Mouse (Mus musculus) liver, embryonic 14 days (tissue): Measurements from ENCODE around the gene Clec4b2. TPM values are rescaled to one million over a fixed set of nuclear protein-coding genes. Genes with fewer than 3 reads are reported as not detected.

ENCODE experiments used
- polyA plus RNA-seq: library from polyadenylated mRNA; depleted of rRNA; stranded (reverse); fragments of >200 nt; gene quantifications from 2 replicates; pipeline ENCODE4 v1.2.3, GENCODE M21; 2012; rRNA removed

Gene Clec4b2
- polyA plus RNA-seq: 0.09 and 0.12 TPM in 2 replicates

GRCm38 (mm10) chr6:123172593-123172992 is at the start of gene Clec4b2:
Clec4b2 (plus strand) TSS chr6:123172893.

DNA sequence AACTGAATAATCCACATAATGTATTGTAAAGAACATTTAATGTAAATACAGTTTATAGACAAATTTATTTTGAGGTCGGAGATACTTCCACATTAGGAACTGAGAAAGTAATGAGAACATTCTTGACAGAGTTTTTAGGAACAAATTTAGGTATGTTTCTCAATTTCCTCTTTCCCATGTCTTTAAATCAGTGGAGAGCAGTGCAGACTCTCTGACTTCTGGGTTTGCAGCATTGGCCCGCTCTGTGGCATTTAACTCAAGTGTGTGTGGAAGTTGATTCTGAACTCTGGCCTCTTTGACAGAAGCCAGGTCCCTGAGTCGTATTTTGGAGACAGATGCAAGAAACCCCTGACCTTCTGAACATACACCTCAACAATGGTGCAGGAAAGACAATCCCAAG is 57.0 kb downstream of the Clec4b2 start, which contains the start of gene Clec4n:
TSS of gene Clec4n (plus strand) at position 200 of the 400 bp plus-strand sequence.

Other genes starting within 250 kb of the Clec4b2 start
- gene Clec4a3, start 220.4 kb upstream of the Clec4b2 start, polyA plus RNA-seq: 0.79 and 1.5 TPM in 2 replicates
- not detected in 2 replicates for gene Clec4a4, start 182.5 kb upstream of the Clec4b2 start, polyA plus RNA-seq
- 0.07 TPM in 1 of 2 replicates, not detected in the other for gene Clec4b1, start 122.9 kb upstream of the Clec4b2 start, polyA plus RNA-seq
- gene Clec4a2, start 66.5 kb upstream of the Clec4b2 start, polyA plus RNA-seq: 2.6 and 4.5 TPM in 2 replicates
- gene Clec4n, start 57.0 kb downstream of the Clec4b2 start, polyA plus RNA-seq: 5.4 and 7.8 TPM in 2 replicates
- gene Clec4d, start 89.2 kb downstream of the Clec4b2 start, polyA plus RNA-seq: 0.44 and 0.51 TPM in 2 replicates
- gene Clec4e, start 117.0 kb downstream of the Clec4b2 start, polyA plus RNA-seq: 0.48 TPM in 2 replicates
- gene Vmn2r19, start 135.4 kb downstream of the Clec4b2 start, polyA plus RNA-seq: not detected in 2 replicates
- under 0.01 TPM in 2 replicates for gene Vmn2r20, start 245.2 kb downstream of the Clec4b2 start, polyA plus RNA-seq